Mouse (Mus musculus): ENCODE results near the gene Selenbp2.
"Not testable (repeated sequence)": the region's sequence is repeated elsewhere in the genome, so short reads cannot be mapped to it uniquely, and the experiment has no call there.

- not testable (repeated sequence) for TF ChIP-seq CTCF, EP300 (IDR thresholded peaks at IDR 0.05; ENCODE audit: low read depth)
Measured at GRCm38 (mm10) chr3:94675101-94675500, 18.3 kb upstream of the Selenbp2 start.
